Mouse (Mus musculus) embryonic facial prominence, embryonic 12.5 days (tissue): ENCODE measurements around the gene Fam171a2. TPM values are rescaled to one million over a fixed set of nuclear protein-coding genes. Genes with fewer than 3 reads are reported as not detected.
A peak's percentile ranks its signal among the peaks of the same experiment; 100 is the strongest.

ENCODE experiments used
- ATAC-seq: fragments of 200-750 bp; cut with Nextera tagmentation; 2 replicates; pipeline ENCODE4 v1.8.0; 2017; ENCODE audit not compliant: insufficient number of reproducible peaks, insufficient read depth, low FRiP score, low TSS enrichment
- H3K27ac ChIP-seq: fragments of 300-500 bp; sonication (generic); 2 replicates; pipeline ENCODE4 v1.5.1; 2016; ENCODE audit warnings: mild to moderate bottlenecking
- H3K27me3 ChIP-seq: fragments of 300-500 bp; sonication (generic); 2 replicates; pipeline ENCODE4 v1.6.1; 2016; ENCODE audit warnings: mild to moderate bottlenecking, moderate library complexity
- H3K36me3 ChIP-seq: fragments of 300-500 bp; sonication (generic); 2 replicates; pipeline ENCODE4 v1.6.1; 2016; ENCODE audit warnings: mild to moderate bottlenecking
- H3K4me1 ChIP-seq: fragments of 300-500 bp; sonication (generic); 2 replicates; pipeline ENCODE4 v1.6.1; 2016
- H3K4me2 ChIP-seq: fragments of 300-500 bp; sonication (generic); replicated peaks from 2 replicates; pipeline ENCODE4 v1.6.1; 2016; ENCODE audit warnings: mild to moderate bottlenecking, moderate library complexity
- H3K4me3 ChIP-seq: fragments of 300-500 bp; sonication (generic); 2 replicates; pipeline ENCODE4 v1.5.1; 2016; ENCODE audit warnings: mild to moderate bottlenecking
- H3K9ac ChIP-seq: fragments of 300-500 bp; sonication (generic); 2 replicates; pipeline ENCODE4 v1.6.1; 2016; ENCODE audit warnings: mild to moderate bottlenecking, moderate library complexity
- H3K9me3 ChIP-seq: fragments of 300-500 bp; sonication (generic); 2 replicates; pipeline ENCODE4 v1.6.1; 2016; ENCODE audit warnings: mild to moderate bottlenecking, moderate library complexity
- WGBS: fragments of 180-500 bp; shearing (Covaris S2); methylation state at CpG from one replicate; pipeline ENCODE4 v1.1.7; 2016; 5-methylcytosine and 5-hydroxymethylcytosine counted together
- polyA plus RNA-seq: library from polyadenylated mRNA; unstranded; fragments of >200 nt; fragmentation: Nextera tagmentation; extraction: Ambion mirVana; gene quantifications from 2 replicates; pipeline ENCODE4 v1.2.1, GENCODE M21; 2016

Gene Fam171a2
- polyA plus RNA-seq, result 13.5 and 15.3 TPM in 2 replicates

DNA sequence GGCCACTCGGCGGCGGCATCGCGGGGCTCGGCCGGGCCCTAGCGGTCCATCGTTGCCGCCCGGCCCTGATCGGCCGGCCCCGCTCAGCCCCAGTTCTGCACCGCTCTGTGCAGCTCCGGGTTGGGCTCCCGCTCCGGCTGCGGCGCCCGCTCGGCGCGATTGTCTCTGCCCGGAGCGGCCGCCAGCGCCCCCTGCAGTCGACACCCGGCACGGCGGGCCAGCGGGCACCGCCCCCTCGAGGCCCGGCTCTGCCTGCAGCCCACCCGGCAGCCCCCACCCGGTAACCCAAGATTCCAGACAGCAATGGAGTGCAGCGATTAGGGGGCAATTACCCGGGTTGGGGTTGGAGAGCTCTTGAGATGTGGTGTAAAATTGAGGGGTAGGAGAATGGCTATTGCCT lies at the start of gene Fam171a2:
Gene Fam171a2, minus strand, starts transcription at position 186 of the 400 bp plus-strand sequence.
- Histone ChIP-seq H3K4me1 (peaks cover 35% of the 10 kb centered on the region), H3K27me3 (peaks cover 10% of the 10 kb centered on the region), H3K36me3 (peaks cover 12% of the 10 kb centered on the region), H3K9me3 (no peaks in the 10 kb centered on the region), H3K9ac (peak within 1 kb of the TSS; percentile 99), H3K27ac (peak within 1 kb of the TSS; percentile 97), H3K4me3 (peak within 1 kb of the TSS; percentile 79), H3K4me2 (peak within 1 kb of the TSS; percentile 91)
- under 1% methylated on average over 29 of the region's 40 CpGs for WGBS
- ATAC-seq, result peak; percentile 73

DNA sequence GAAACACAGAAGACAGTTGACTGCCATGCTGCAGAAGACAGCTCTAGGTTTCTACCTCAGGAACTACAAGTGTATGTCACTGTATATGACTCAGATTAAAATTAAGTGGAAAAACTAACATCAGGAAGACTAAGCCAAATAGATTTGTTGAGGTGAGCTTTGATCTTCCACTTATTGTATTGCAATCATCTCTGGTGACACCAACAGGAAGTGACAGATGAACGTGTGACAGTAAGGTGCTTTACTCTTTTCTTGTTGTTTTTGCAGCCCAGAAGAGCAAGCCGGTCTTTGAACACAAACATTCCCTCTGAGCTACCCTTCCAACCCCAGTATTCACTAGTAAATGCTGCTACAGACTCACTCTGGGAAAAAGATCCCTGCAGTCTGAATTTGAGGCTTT lies 49.2 kb upstream of the Fam171a2 start:
- no peak overlapping the region for H3K4me3 ChIP-seq
- H3K9ac ChIP-seq, result no peak overlapping the region
- H3K4me1 ChIP-seq, result no peaks in the 10 kb centered on the region
- H3K36me3 ChIP-seq, result peaks cover 60% of the 10 kb centered on the region
- no peak overlapping the region for H3K4me2 ChIP-seq
- H3K27ac ChIP-seq, result no peak overlapping the region
- WGBS, result 74% methylated on average over 2 of the region's 2 CpGs
- no peak for ATAC-seq
- H3K9me3 ChIP-seq, result no peaks in the 10 kb centered on the region
- no peaks in the 10 kb centered on the region for H3K27me3 ChIP-seq

DNA sequence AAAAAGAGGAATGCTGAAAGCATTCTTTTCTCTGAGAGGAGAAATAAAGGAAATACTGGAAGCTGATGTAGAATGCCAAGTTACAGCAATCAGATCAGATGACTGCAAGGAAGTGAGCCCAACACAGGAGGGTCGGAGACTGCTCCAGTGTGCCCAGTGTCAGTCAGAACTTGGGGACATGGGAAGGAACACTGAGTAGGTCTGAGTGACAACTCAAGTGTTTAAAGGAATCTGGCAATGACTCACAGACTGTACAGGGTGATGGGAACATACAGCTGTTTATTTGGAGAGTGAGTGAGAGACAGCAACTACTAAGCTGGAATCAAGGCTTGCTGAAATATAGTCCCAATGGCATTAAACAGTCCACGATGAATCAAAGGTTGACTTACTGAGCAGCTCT lies 48.7 kb upstream of the Fam171a2 start:
- Histone ChIP-seq H3K36me3 (peaks cover 59% of the 10 kb centered on the region), H3K4me3 (no peak overlapping the region), H3K4me1 (no peaks in the 10 kb centered on the region), H3K4me2 (no peak overlapping the region), H3K9me3 (no peaks in the 10 kb centered on the region), H3K27me3 (no peaks in the 10 kb centered on the region), H3K9ac (no peak overlapping the region), H3K27ac (0 out of 2 replicates have a peak overlapping the region, but pooled peaks have one; percentile 19)
- 81% methylated on average over 2 of the region's 2 CpGs for WGBS
- ATAC-seq, result no peak

GRCm38 (mm10) chr11:102495742-102496141 lies 48.3 kb upstream of the Fam171a2 start:
- H3K27ac ChIP-seq, result no peak overlapping the region
- WGBS, result 94% methylated on average over 5 of the region's 5 CpGs
- ATAC-seq, result no peak
- H3K9me3 ChIP-seq, result no peaks in the 10 kb centered on the region
- no peak overlapping the region for H3K4me2 ChIP-seq
- H3K9ac ChIP-seq, result no peak overlapping the region
- H3K4me3 ChIP-seq, result no peak overlapping the region
- H3K36me3 ChIP-seq, result peaks cover 54% of the 10 kb centered on the region
- H3K4me1 ChIP-seq, result no peaks in the 10 kb centered on the region
- no peaks in the 10 kb centered on the region for H3K27me3 ChIP-seq

GRCm38 (mm10) chr11:102495114-102495513 lies 47.6 kb upstream of the Fam171a2 start:
- Histone ChIP-seq H3K9me3 (no peaks in the 10 kb centered on the region), H3K27me3 (no peaks in the 10 kb centered on the region), H3K4me2 (no peak overlapping the region), H3K36me3 (peaks cover 49% of the 10 kb centered on the region), H3K4me3 (no peak overlapping the region), H3K27ac (no peak overlapping the region), H3K4me1 (no peaks in the 10 kb centered on the region), H3K9ac (no peak overlapping the region)
- WGBS, result 98% methylated on average over 6 of the region's 6 CpGs
- ATAC-seq, result no peak

- no peak for ATAC-seq
- Histone ChIP-seq H3K27me3 (no peaks in the 10 kb centered on the region), H3K9me3 (no peaks in the 10 kb centered on the region), H3K4me2 (no peak overlapping the region), H3K36me3 (peaks cover 43% of the 10 kb centered on the region), H3K27ac (no peak overlapping the region), H3K4me3 (no peak overlapping the region), H3K4me1 (no peaks in the 10 kb centered on the region), H3K9ac (no peak overlapping the region)
- WGBS, result 92% methylated on average over 7 of the region's 7 CpGs
Measured at GRCm38 (mm10) chr11:102494063-102494650, 46.7 kb upstream of the Fam171a2 start.

DNA sequence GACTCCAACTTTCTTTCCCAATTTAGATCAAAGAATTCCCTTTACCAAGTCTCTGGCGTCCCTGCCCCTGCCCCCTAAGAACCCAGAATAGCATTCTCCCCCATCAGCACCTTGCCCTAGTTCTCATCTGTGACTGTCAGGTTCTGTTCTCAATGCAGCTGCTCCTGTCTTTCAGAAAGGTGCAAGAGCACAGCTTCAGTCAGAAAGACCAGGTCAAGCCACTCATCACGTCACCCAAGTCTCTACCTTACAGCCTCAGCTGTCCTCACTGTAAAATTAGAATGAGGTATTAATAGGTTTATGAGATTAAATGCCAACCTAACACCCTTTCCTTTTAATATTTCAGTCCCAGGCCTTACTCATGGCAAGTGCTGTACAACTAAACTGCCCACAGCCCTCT lies 45.8 kb upstream of the Fam171a2 start:
- H3K9me3 ChIP-seq, result no peaks in the 10 kb centered on the region
- H3K4me2 ChIP-seq, result no peak overlapping the region
- 89% methylated on average over 2 of the region's 2 CpGs for WGBS
- H3K9ac ChIP-seq, result no peak overlapping the region
- peaks cover 34% of the 10 kb centered on the region for H3K36me3 ChIP-seq
- ATAC-seq, result no peak
- no peak overlapping the region for H3K27ac ChIP-seq
- no peak overlapping the region for H3K4me3 ChIP-seq
- H3K4me1 ChIP-seq, result no peaks in the 10 kb centered on the region
- H3K27me3 ChIP-seq, result no peaks in the 10 kb centered on the region

- H3K4me2 ChIP-seq, result no peak overlapping the region
- no peaks in the 10 kb centered on the region for H3K27me3 ChIP-seq
- H3K9ac ChIP-seq, result no peak overlapping the region
- H3K27ac ChIP-seq, result no peak overlapping the region
- ATAC-seq, result no peak
- 95% methylated on average over 2 of the region's 2 CpGs for WGBS
- H3K9me3 ChIP-seq, result no peaks in the 10 kb centered on the region
- H3K4me3 ChIP-seq, result no peak overlapping the region
- H3K4me1 ChIP-seq, result no peaks in the 10 kb centered on the region
- peaks cover 43% of the 10 kb centered on the region for H3K36me3 ChIP-seq
Measured at GRCm38 (mm10) chr11:102487901-102488300, 40.4 kb upstream of the Fam171a2 start.

DNA sequence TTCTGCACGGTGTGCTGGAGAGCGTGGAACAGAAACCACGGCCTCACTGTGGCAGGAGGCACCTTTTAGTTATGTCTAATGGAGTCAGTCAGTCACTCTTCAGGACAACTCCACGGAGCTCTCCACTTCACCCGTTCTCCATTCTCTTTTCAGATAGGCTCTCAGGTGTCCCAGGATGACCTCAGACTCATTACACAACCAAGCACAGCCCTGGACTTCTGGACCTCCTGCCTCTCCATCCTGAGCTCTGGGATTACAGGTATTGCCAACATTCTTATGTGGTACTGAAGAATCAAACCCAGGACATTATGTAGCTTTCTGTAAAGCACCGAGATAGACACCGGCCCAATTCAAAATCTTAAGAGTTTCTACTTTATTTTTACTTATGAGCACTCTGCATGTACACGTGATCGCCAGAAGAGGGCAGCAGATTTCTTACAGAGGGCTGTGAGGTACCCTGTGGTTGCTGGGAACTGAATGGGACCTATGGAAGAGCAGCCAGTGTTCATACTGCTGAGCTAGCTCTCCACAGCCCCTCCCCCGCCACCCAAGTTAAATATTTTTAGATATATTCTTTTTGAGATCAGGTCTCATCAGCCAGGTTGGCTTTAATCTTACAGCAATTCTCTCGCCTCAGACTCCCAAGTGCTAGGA lies 39.4 kb upstream of the Fam171a2 start:
- Histone ChIP-seq H3K27ac (no peak overlapping the region), H3K4me2 (no peak overlapping the region), H3K4me3 (no peak overlapping the region), H3K36me3 (peaks cover 44% of the 10 kb centered on the region), H3K9me3 (no peaks in the 10 kb centered on the region), H3K9ac (no peak overlapping the region), H3K27me3 (no peaks in the 10 kb centered on the region), H3K4me1 (no peaks in the 10 kb centered on the region)
- WGBS, result 70% methylated on average over 11 of the region's 11 CpGs
- ATAC-seq, result no peak

GRCm38 (mm10) chr11:102481779-102482178 lies 34.3 kb upstream of the Fam171a2 start:
- Histone ChIP-seq H3K36me3 (peaks cover 83% of the 10 kb centered on the region), H3K9ac (no peak overlapping the region), H3K9me3 (no peaks in the 10 kb centered on the region), H3K27ac (no peak overlapping the region), H3K4me1 (no peaks in the 10 kb centered on the region), H3K4me2 (no peak overlapping the region), H3K4me3 (no peak overlapping the region), H3K27me3 (no peaks in the 10 kb centered on the region)
- WGBS, result 94% methylated on average over 10 of the region's 10 CpGs
- ATAC-seq, result no peak

DNA sequence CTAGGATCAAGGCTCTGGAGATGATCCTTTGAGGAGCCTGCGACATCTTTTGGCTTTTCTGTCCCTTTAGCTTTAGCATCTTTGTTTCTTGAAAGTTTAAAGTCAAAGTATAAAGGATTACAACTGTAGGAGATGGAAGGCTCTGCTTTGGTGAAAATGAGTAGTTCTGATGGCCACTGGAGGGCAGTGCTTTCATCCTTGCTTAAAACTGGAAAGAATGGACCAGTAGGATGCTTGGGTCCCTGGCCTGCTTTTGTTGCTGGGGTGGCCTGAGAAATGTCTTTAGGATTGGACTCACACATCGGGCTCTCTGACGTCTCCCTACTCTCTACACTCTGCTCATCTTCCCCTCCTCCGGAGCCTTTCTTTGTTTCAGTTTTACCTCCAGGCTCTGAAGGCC lies 33.4 kb upstream of the Fam171a2 start:
- no peak overlapping the region for H3K9ac ChIP-seq
- no peak overlapping the region for H3K4me2 ChIP-seq
- no peak overlapping the region for H3K4me3 ChIP-seq
- H3K9me3 ChIP-seq, result no peaks in the 10 kb centered on the region
- no peak for ATAC-seq
- WGBS, result 87% methylated on average over 4 of the region's 4 CpGs
- H3K27me3 ChIP-seq, result no peaks in the 10 kb centered on the region
- H3K36me3 ChIP-seq, result peaks cover 77% of the 10 kb centered on the region
- no peak overlapping the region for H3K27ac ChIP-seq
- H3K4me1 ChIP-seq, result no peaks in the 10 kb centered on the region

GRCm38 (mm10) chr11:102480111-102480510 lies 32.6 kb upstream of the Fam171a2 start:
- H3K4me2 ChIP-seq, result no peak overlapping the region
- H3K36me3 ChIP-seq, result peaks cover 71% of the 10 kb centered on the region
- 99% methylated on average over 15 of the region's 15 CpGs for WGBS
- H3K27me3 ChIP-seq, result no peaks in the 10 kb centered on the region
- no peak overlapping the region for H3K9ac ChIP-seq
- H3K9me3 ChIP-seq, result no peaks in the 10 kb centered on the region
- no peak overlapping the region for H3K27ac ChIP-seq
- no peak for ATAC-seq
- no peaks in the 10 kb centered on the region for H3K4me1 ChIP-seq
- no peak overlapping the region for H3K4me3 ChIP-seq
